Mouse (Mus musculus) pancreas, adult 10 weeks (tissue): ENCODE measurements around the gene C87499. TPM values are rescaled to one million over a fixed set of nuclear protein-coding genes. Genes with fewer than 3 reads are reported as not detected.

Source experiments
- polyA plus RNA-seq: library from polyadenylated mRNA; stranded (reverse); fragments of 350-450 nt; fragmentation: Illumina TruSeq; extraction: RNeasy Lipid Tissue Mini Kit (QIAGEN cat#74804); gene quantifications from one replicate; pipeline ENCODE4 v1.2.3, GENCODE M21; 2015; ENCODE audit warnings: low read depth, low replicate concordance; ENCODE audit not compliant: insufficient read depth

Gene C87499
- polyA plus RNA-seq = not detected

GRCm38 (mm10) chr4:88634311-88634710 is at the start of gene C87499:
Gene C87499, minus strand, starts transcription at chr4:88634411.

GRCm38 (mm10) chr4:88683812-88684211 is 49.6 kb upstream of the C87499 start, which contains the start of gene Ifna2:
Gene Ifna2, minus strand, starts transcription at chr4:88683912.

GRCm38 (mm10) chr4:88676824-88677223 is 42.6 kb upstream of the C87499 start, which contains the start of gene Ifna16:
Gene Ifna16, minus strand, starts transcription at chr4:88676924.

GRCm38 (mm10) chr4:88644359-88644758 is 10.1 kb upstream of the C87499 start, which contains the start of gene Ifna13:
Gene Ifna13, minus strand, starts transcription at chr4:88644459.

GRCm38 (mm10) chr4:88603276-88603675 is 30.9 kb downstream of the C87499 start, which contains the start of gene Ifna12:
Gene Ifna12, minus strand, starts transcription at chr4:88603376.

GRCm38 (mm10) chr4:88592285-88592684 is 41.9 kb downstream of the C87499 start, which contains the start of gene Ifna9:
Gene Ifna9, minus strand, starts transcription at chr4:88592385.

Other genes starting within 250 kb of the C87499 start
- 4.0 TPM for gene Hacd4, start 195.5 kb downstream of the C87499 start, polyA plus RNA-seq
- not detected for gene Ifnb1, start 111.6 kb downstream of the C87499 start, polyA plus RNA-seq
- gene Ifna15, start 76.2 kb downstream of the C87499 start, polyA plus RNA-seq = not detected
- not detected for gene Ifna14, start 62.6 kb downstream of the C87499 start, polyA plus RNA-seq
- not detected for gene Ifna9, start 42.0 kb downstream of the C87499 start, polyA plus RNA-seq
- not detected for gene Ifna12, start 31.0 kb downstream of the C87499 start, polyA plus RNA-seq
- gene Ifna13, start 10.0 kb upstream of the C87499 start, polyA plus RNA-seq = not detected
- not detected for gene Ifna16, start 42.5 kb upstream of the C87499 start, polyA plus RNA-seq
- gene Ifna2, start 49.5 kb upstream of the C87499 start, polyA plus RNA-seq = not detected
- not detected for gene Ifnab, start 56.9 kb upstream of the C87499 start, polyA plus RNA-seq
- gene Gm26566, start 87.4 kb upstream of the C87499 start, polyA plus RNA-seq = not detected
- gene Klhl9, start 88.1 kb upstream of the C87499 start, polyA plus RNA-seq = 7.4 TPM
- gene Gm13271, start 120.5 kb upstream of the C87499 start, polyA plus RNA-seq = not detected
- gene Gm13283, start 125.7 kb upstream of the C87499 start, polyA plus RNA-seq = not detected
- gene Gm13290, start 139.4 kb upstream of the C87499 start, polyA plus RNA-seq = not detected
- gene Gm13289, start 142.5 kb upstream of the C87499 start, polyA plus RNA-seq = not detected
- not detected for gene Gm13272, start 145.4 kb upstream of the C87499 start, polyA plus RNA-seq
- not detected for gene Ifnz, start 147.7 kb upstream of the C87499 start, polyA plus RNA-seq
- not detected for gene Gm13276, start 151.3 kb upstream of the C87499 start, polyA plus RNA-seq
- not detected for gene Gm13277, start 154.2 kb upstream of the C87499 start, polyA plus RNA-seq
- not detected for gene Gm13278, start 157.1 kb upstream of the C87499 start, polyA plus RNA-seq
- gene Gm13275, start 160.1 kb upstream of the C87499 start, polyA plus RNA-seq = not detected
- not detected for gene Gm13279, start 163.0 kb upstream of the C87499 start, polyA plus RNA-seq
- gene Gm13285, start 165.3 kb upstream of the C87499 start, polyA plus RNA-seq = not detected
- not detected for gene Gm13287, start 168.8 kb upstream of the C87499 start, polyA plus RNA-seq
- gene Gm13288, start 171.1 kb upstream of the C87499 start, polyA plus RNA-seq = not detected
- not detected for gene Ifna7, start 181.8 kb upstream of the C87499 start, polyA plus RNA-seq
- gene Ifna11, start 185.5 kb upstream of the C87499 start, polyA plus RNA-seq = not detected
- not detected for gene Ifna6, start 193.0 kb upstream of the C87499 start, polyA plus RNA-seq
- gene Ifna5, start 201.1 kb upstream of the C87499 start, polyA plus RNA-seq = not detected
- gene Ifna4, start 207.4 kb upstream of the C87499 start, polyA plus RNA-seq = not detected
- not detected for gene Ifna1, start 215.7 kb upstream of the C87499 start, polyA plus RNA-seq
- not detected for gene Ifne, start 245.8 kb upstream of the C87499 start, polyA plus RNA-seq